Mouse (Mus musculus) CH12.LX (cell line): ENCODE results near the gene Ankmy2.

Source experiments
- CTCF ChIP-seq, 2 experiments: IDR thresholded peaks in 1 of 2; conservative IDR thresholded peaks in 1 of 2; 2 replicates each; pipeline ENCODE4 v1.5.1; 2011 to 2012; ENCODE audit warnings: low read depth in 2 of 2, low read length in 2 of 2, improper control_type of control experiment in 1 of 2, inconsistent platforms in 1 of 2, mild to moderate bottlenecking in 1 of 2, moderate library complexity in 1 of 2
- EP300 ChIP-seq: IDR thresholded peaks from 2 replicates; pipeline ENCODE4 v1.6.1; 2011; ENCODE audit warnings: low read length, improper control_type of control experiment
- ETS1 ChIP-seq: conservative IDR thresholded peaks from 2 replicates; pipeline ENCODE4 v1.6.1; 2012; ENCODE audit warnings: low read depth, mild to moderate bottlenecking, inconsistent platforms, low read length, improper control_type of control experiment, moderate library complexity
- HCFC1 ChIP-seq: IDR thresholded peaks from 2 replicates; pipeline ENCODE4 v1.6.1; 2012; ENCODE audit warnings: low read depth, mild to moderate bottlenecking, inconsistent platforms, low read length, improper control_type of control experiment
- MAFK ChIP-seq: IDR thresholded peaks from 2 replicates; pipeline ENCODE4 v1.6.1; 2011; ENCODE audit warnings: low read length, improper control_type of control experiment; ENCODE audit not compliant: insufficient replicate concordance
- MEF2A ChIP-seq: IDR thresholded peaks from 2 replicates; pipeline ENCODE4 v1.6.1; 2014; ENCODE audit warnings: low read depth, mild to moderate bottlenecking, inconsistent platforms, low read length, improper control_type of control experiment, borderline replicate concordance
- MXI1 ChIP-seq: IDR thresholded peaks from 2 replicates; pipeline ENCODE4 v1.6.1; 2011; ENCODE audit warnings: mild to moderate bottlenecking, low read depth, low read length, improper control_type of control experiment
- NRF1 ChIP-seq: IDR thresholded peaks from 2 replicates; pipeline ENCODE4 v1.6.1; 2014; ENCODE audit warnings: low read depth, mild to moderate bottlenecking, inconsistent platforms, low read length, improper control_type of control experiment, moderate library complexity
- POLR2A ChIP-seq: IDR thresholded peaks from 2 replicates; pipeline ENCODE4 v1.6.1; 2011; ENCODE audit warnings: low read depth, mild to moderate bottlenecking, improper control_type of control experiment, low read length
- POLR2AphosphoS2 ChIP-seq: IDR thresholded peaks from 2 replicates; pipeline ENCODE4 v1.6.1; 2011; ENCODE audit warnings: low read depth, low read length, improper control_type of control experiment
- SIN3A ChIP-seq: IDR thresholded peaks from 2 replicates; pipeline ENCODE4 v1.6.1; 2012; ENCODE audit warnings: low read length, improper control_type of control experiment, inconsistent platforms
- TBP ChIP-seq: conservative IDR thresholded peaks from 2 replicates; pipeline ENCODE4 v1.6.1; 2011; ENCODE audit warnings: low read depth, low read length, improper control_type of control experiment

- peak; percentile 74 to 91 for TF ChIP-seq CTCF (conservative IDR thresholded peaks at IDR 0.05 in 1 of 2, IDR thresholded peaks at IDR 0.05 in 1 of 2; ENCODE audit: low read depth in 2 of 2, low read length in 2 of 2)
- no peak for TF ChIP-seq POLR2AphosphoS2
- TF ChIP-seq MEF2A: no peak
- TF ChIP-seq NRF1: no peak
- no peak for TF ChIP-seq EP300
- TF ChIP-seq ETS1: no peak
- TF ChIP-seq MAFK: no peak
- no peak for TF ChIP-seq POLR2A
- no peak for TF ChIP-seq MXI1
- no peak for TF ChIP-seq TBP
- no peak for TF ChIP-seq HCFC1
- TF ChIP-seq SIN3A: 0 out of 2 replicates have a peak, but pooled peaks have one; percentile 32
Observed at GRCm38 (mm10) chr12:36215149-36215480, 58.2 kb downstream of the Ankmy2 start.
